Mouse (Mus musculus) C2C12 (cell line): ENCODE results near the gene Pdzd2. TPM values are rescaled to one million over a fixed set of nuclear protein-coding genes. Genes with fewer than 3 reads are reported as not detected.

Experiments
- H3K27me3 ChIP-seq: one replicate; pipeline ENCODE4 v1.6.1; 2011; ENCODE audit not compliant: control insufficient read depth, insufficient read depth, insufficient read length
- H3K36me3 ChIP-seq: one replicate; pipeline ENCODE4 v1.6.1; 2011; ENCODE audit not compliant: control insufficient read depth, insufficient read depth
- H3K4me3 ChIP-seq: one replicate; pipeline ENCODE4 v1.5.1; 2011; ENCODE audit warnings: mild to moderate bottlenecking, control low read depth; ENCODE audit not compliant: poor library complexity, insufficient read depth, severe bottlenecking
- H3K79me2 ChIP-seq: one replicate; pipeline ENCODE4 v1.6.1; 2011; ENCODE audit not compliant: control insufficient read depth, insufficient read depth
- H3K79me3 ChIP-seq: one replicate; pipeline ENCODE4 v1.6.1; 2011; ENCODE audit warnings: low read depth, control low read depth
- H3ac ChIP-seq: one replicate; pipeline ENCODE3; 2011; ENCODE audit warnings: low read depth; ENCODE audit not compliant: control insufficient read depth, insufficient read length
- CEBPB ChIP-seq: IDR thresholded peaks from one replicate; pipeline ENCODE4 v1.6.1; 2011; ENCODE audit warnings: low read depth, mild to moderate bottlenecking, control low read depth, moderate library complexity
- CTCF ChIP-seq: IDR thresholded peaks from one replicate; pipeline ENCODE4 v1.5.1; 2011; ENCODE audit not compliant: control insufficient read depth, insufficient read depth, insufficient read length
- FOSL1 ChIP-seq: IDR thresholded peaks from one replicate; pipeline ENCODE4 v1.8.0; 2011; ENCODE audit warnings: mild to moderate bottlenecking, low read length; ENCODE audit not compliant: poor library complexity, insufficient read depth, severe bottlenecking
- MAX ChIP-seq: IDR thresholded peaks from one replicate; pipeline ENCODE4 v1.6.1; 2011; ENCODE audit warnings: mild to moderate bottlenecking, control low read depth
- MYOD1 ChIP-seq: IDR thresholded peaks from one replicate; pipeline ENCODE4 v1.6.1; 2011; ENCODE audit warnings: low read depth; ENCODE audit not compliant: control insufficient read depth, insufficient read length
- MYOG ChIP-seq: IDR thresholded peaks from one replicate; pipeline ENCODE4 v1.6.1; 2011; ENCODE audit not compliant: control insufficient read depth, insufficient read length; ENCODE audit errors: extremely low read depth
- USF1 ChIP-seq: IDR thresholded peaks from one replicate; pipeline ENCODE4 v1.6.1; 2011; ENCODE audit warnings: low read depth, mild to moderate bottlenecking, control low read depth, moderate library complexity
- polyA plus RNA-seq: library from polyadenylated mRNA; unstranded; fragments of >200 nt; fragmentation: generic; extraction: Trizol; gene quantifications from one replicate; pipeline ENCODE4 v1.2.1, GENCODE M21; 2012; ENCODE audit warnings: missing spikeins

Pdzd2 gene
- polyA plus RNA-seq, 1 experiment, result 0.01 TPM

DNA sequence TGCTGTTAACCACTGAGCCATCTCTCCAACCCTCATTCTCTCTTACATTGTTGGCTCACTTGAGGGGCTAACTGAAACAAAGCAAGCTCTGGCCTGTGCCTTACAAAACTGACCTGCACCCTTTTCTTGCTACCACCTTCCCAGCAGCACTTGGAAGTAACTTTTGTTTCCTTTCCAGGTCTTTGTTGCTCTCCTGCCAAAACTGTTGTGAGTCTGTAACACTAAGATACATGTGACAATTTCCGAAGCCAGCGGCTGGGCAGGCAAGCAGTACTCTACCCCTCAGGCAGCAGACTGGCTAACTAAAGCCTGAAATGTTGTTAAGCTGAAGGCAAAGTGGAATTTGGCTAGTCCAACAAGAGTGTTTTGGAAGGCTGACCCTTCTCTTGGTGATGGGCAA is 251.4 kb downstream of the Pdzd2 start:
- H3K27me3 ChIP-seq, result peaks cover 14% of the 10 kb centered on the region
- no peaks in the 10 kb centered on the region for H3K79me3 ChIP-seq
- no peaks in the 10 kb centered on the region for H3K79me2 ChIP-seq
- no peaks in the 10 kb centered on the region for H3K36me3 ChIP-seq
- H3K4me3 ChIP-seq, result no peak overlapping the region
- H3ac ChIP-seq, result no peak overlapping the region
- TF ChIP-seq CTCF (no peak), MYOD1 (no peak), MYOG (no peak), MAX (no peak), CEBPB (no peak), FOSL1 (no peak), USF1 (no peak)

GRCm38 (mm10) chr15:12481261-12481660 is 258.5 kb downstream of the Pdzd2 start:
- no peak for TF ChIP-seq MYOG
- TF ChIP-seq FOSL1, result no peak
- TF ChIP-seq USF1, result no peak
- TF ChIP-seq MAX, result no peak
- TF ChIP-seq CEBPB, result no peak
- no peak for TF ChIP-seq MYOD1
- no peak for TF ChIP-seq CTCF
- Histone ChIP-seq H3K79me3 (no peaks in the 10 kb centered on the region), H3K27me3 (peaks cover 5% of the 10 kb centered on the region), H3K36me3 (no peaks in the 10 kb centered on the region), H3ac (no peak overlapping the region), H3K79me2 (no peaks in the 10 kb centered on the region), H3K4me3 (no peak overlapping the region)

- Histone ChIP-seq H3K4me3 (no peak overlapping the region), H3ac (no peak overlapping the region), H3K36me3 (no peaks in the 10 kb centered on the region), H3K79me2 (no peaks in the 10 kb centered on the region), H3K27me3 (peaks cover 5% of the 10 kb centered on the region), H3K79me3 (no peaks in the 10 kb centered on the region)
- no peak for TF ChIP-seq CTCF
- no peak for TF ChIP-seq USF1
- no peak for TF ChIP-seq MAX
- TF ChIP-seq CEBPB, result no peak
- no peak for TF ChIP-seq FOSL1
- no peak for TF ChIP-seq MYOD1
- no peak for TF ChIP-seq MYOG
These were observed 259.4 kb downstream of the Pdzd2 start for GRCm38 (mm10) chr15:12480369-12480768.

- no peak for TF ChIP-seq CTCF
- no peak for TF ChIP-seq MYOD1
- TF ChIP-seq MYOG, result no peak
- no peak for TF ChIP-seq CEBPB
- no peak for TF ChIP-seq MAX
- TF ChIP-seq USF1, result no peak
- TF ChIP-seq FOSL1, result no peak
- Histone ChIP-seq H3ac (no peak overlapping the region), H3K4me3 (no peak overlapping the region)
These were observed 260.4 kb downstream of the Pdzd2 start for GRCm38 (mm10) chr15:12479326-12479725.

DNA sequence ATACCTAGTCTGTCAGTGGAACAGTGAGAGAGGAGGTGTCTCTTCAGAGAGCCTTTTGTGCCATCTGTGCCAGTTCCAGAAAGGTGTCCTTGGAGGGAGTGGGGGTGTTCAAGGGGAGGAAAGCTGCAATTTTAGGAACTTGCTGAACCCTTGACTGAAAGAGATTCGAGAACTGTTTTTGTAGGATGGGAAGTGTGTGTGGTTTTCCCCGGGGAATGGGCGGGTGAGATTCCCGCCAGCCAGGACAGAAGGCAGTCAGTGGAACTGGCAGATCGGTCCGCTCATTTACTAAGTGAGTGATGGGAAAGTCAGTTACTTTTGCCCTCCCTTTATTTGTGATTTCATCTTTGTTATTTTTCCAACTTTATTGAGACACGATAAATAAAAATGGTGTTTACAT is 266.1 kb downstream of the Pdzd2 start:
- TF ChIP-seq MYOG (no peak), FOSL1 (no peak), MYOD1 (no peak), MAX (no peak), CTCF (no peak), USF1 (no peak), CEBPB (no peak)
- no peaks in the 10 kb centered on the region for H3K36me3 ChIP-seq
- H3ac ChIP-seq, result no peak overlapping the region
- H3K79me3 ChIP-seq, result no peaks in the 10 kb centered on the region
- peaks cover 5% of the 10 kb centered on the region for H3K27me3 ChIP-seq
- H3K79me2 ChIP-seq, result no peaks in the 10 kb centered on the region
- no peak overlapping the region for H3K4me3 ChIP-seq

More at GRCm38 (mm10) chr15:12479326-12479725, 260.4 kb downstream of the Pdzd2 start:
- Histone ChIP-seq H3K79me3 (no peaks in the 10 kb centered on the region), H3K36me3 (no peaks in the 10 kb centered on the region), H3K79me2 (no peaks in the 10 kb centered on the region), H3K27me3 (peaks cover 5% of the 10 kb centered on the region)

DNA sequence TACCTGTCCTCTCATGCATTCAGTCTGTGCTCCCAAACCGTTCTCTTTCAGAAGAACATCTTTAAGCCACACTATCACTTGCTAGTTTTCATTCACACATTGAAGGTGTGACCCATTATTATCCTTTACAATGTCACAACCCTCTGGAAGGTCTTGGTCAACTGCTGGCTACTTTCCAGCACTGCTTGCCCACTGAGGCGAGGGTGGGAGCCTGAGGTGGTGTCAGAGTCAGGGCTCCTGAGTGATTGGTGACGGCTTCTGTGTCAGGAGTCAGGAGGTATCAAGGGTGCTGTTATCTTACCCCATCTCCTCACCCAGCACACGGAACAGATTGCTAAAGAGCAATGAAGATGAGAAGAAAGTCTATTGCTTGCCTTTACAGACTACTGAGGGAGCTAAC is 267.1 kb downstream of the Pdzd2 start:
- no peak for TF ChIP-seq MAX
- TF ChIP-seq CTCF, result no peak
- no peak for TF ChIP-seq CEBPB
- TF ChIP-seq MYOD1, result no peak
- TF ChIP-seq USF1, result no peak
- TF ChIP-seq MYOG, result no peak
- TF ChIP-seq FOSL1, result no peak
- Histone ChIP-seq H3K4me3 (no peak overlapping the region), H3ac (no peak overlapping the region), H3K27me3 (peaks cover 5% of the 10 kb centered on the region), H3K79me3 (no peaks in the 10 kb centered on the region), H3K36me3 (no peaks in the 10 kb centered on the region), H3K79me2 (no peaks in the 10 kb centered on the region)
